Mouse (Mus musculus): Measurements from ENCODE around the gene Macrod1.

- TF ChIP-seq CTCF (IDR thresholded peaks at IDR 0.05; ENCODE audit: low read depth, low read length): no peak
- TF ChIP-seq POLR2AphosphoS5 (IDR thresholded peaks at IDR 0.05; ENCODE audit: insufficient replicate concordance, low read depth, low read length): no peak
- no peak for TF ChIP-seq TAL1 (conservative IDR thresholded peaks at IDR 0.05; ENCODE audit: low read depth, low read length)
- TF ChIP-seq GATA1 (IDR thresholded peaks at IDR 0.05; ENCODE audit: borderline replicate concordance, low read length): no peak
- TF ChIP-seq GATA2 (IDR thresholded peaks at IDR 0.05; ENCODE audit: borderline replicate concordance, low read depth, low read length): no peak
Observed at GRCm38 (mm10) chr19:7039841-7040636, 16.6 kb upstream of the Macrod1 start, which contains the start of gene Stip1.
